Mouse (Mus musculus) hindbrain, embryonic 16.5 days (tissue): Measurements from ENCODE around the gene Samd4. TPM values are rescaled to one million over a fixed set of nuclear protein-coding genes. Genes with fewer than 3 reads are reported as not detected.

Experiments used
- ATAC-seq: fragments of 200-750 bp; cut with Nextera tagmentation; 2 replicates; pipeline ENCODE4 v1.8.0; 2017; ENCODE audit warnings: moderate TSS enrichment, moderate library complexity
- H3K27ac ChIP-seq: fragments of 300-500 bp; sonication (generic); 2 replicates; pipeline ENCODE4 v1.5.1; 2014; ENCODE audit warnings: low read depth, mild to moderate bottlenecking, control low read depth, low read length, moderate library complexity
- H3K27me3 ChIP-seq: fragments of 300-500 bp; sonication (generic); replicated peaks from 2 replicates; pipeline ENCODE4 v1.6.1; 2014; ENCODE audit warnings: low read length; ENCODE audit not compliant: control insufficient read depth, insufficient read depth
- H3K36me3 ChIP-seq: fragments of 300-500 bp; sonication (generic); 2 replicates; pipeline ENCODE4 v1.6.1; 2014; ENCODE audit warnings: mild to moderate bottlenecking, low read length, moderate library complexity, mixed read lengths; ENCODE audit not compliant: control insufficient read depth, insufficient read depth
- H3K4me1 ChIP-seq: fragments of 300-500 bp; sonication (generic); 2 replicates; pipeline ENCODE4 v1.6.1; 2014; ENCODE audit warnings: low read depth, low read length; ENCODE audit not compliant: control insufficient read depth, insufficient read depth
- H3K4me2 ChIP-seq: fragments of 300-500 bp; sonication (generic); 2 replicates; pipeline ENCODE4 v1.6.1; 2014; ENCODE audit warnings: mild to moderate bottlenecking, low read length, control low read depth, moderate library complexity
- H3K4me3 ChIP-seq: fragments of 300-500 bp; sonication (generic); 2 replicates; pipeline ENCODE4 v1.5.1; 2014; ENCODE audit warnings: mild to moderate bottlenecking, low read length, control low read depth, moderate library complexity
- H3K9ac ChIP-seq: fragments of 300-500 bp; sonication (generic); 2 replicates; pipeline ENCODE4 v1.6.1; 2014; ENCODE audit warnings: low read depth, mild to moderate bottlenecking, control low read depth, low read length, moderate library complexity
- H3K9me3 ChIP-seq: fragments of 300-500 bp; sonication (generic); 2 replicates; pipeline ENCODE4 v1.6.1; 2014; ENCODE audit warnings: mild to moderate bottlenecking, low read length, moderate library complexity; ENCODE audit not compliant: control insufficient read depth
- WGBS: fragments of 180-500 bp; shearing (Covaris S2); extraction: QIAGEN DNeasy Blood & Tissue Kit; methylation state at CpG from one replicate; pipeline ENCODE4 v1.1.7; 2014; 5-methylcytosine and 5-hydroxymethylcytosine counted together
- polyA plus RNA-seq: library from polyadenylated mRNA; unstranded; fragments of >200 nt; fragmentation: Nextera tagmentation; extraction: Ambion mirVana; gene quantifications from 2 replicates; pipeline ENCODE4 v1.2.1, GENCODE M21; 2015

Gene Samd4
- polyA plus RNA-seq, 1 experiment from 2014 or later: 4.7 TPM

GRCm38 (mm10) chr14:47051743-47052610 lies 169.3 kb downstream of the Samd4 start:
- Histone ChIP-seq H3K4me1 (no peaks in the 10 kb centered on the region), H3K9ac (no peak overlapping the region), H3K9me3 (no peaks in the 10 kb centered on the region), H3K36me3 (no peaks in the 10 kb centered on the region), H3K4me3 (no peak overlapping the region), H3K4me2 (no peak overlapping the region), H3K27me3 (no peaks in the 10 kb centered on the region), H3K27ac (no peak overlapping the region)
- ATAC-seq: no peak
- 95% methylated on average over 5 of the region's 5 CpGs for WGBS

GRCm38 (mm10) chr14:47053101-47053500 lies 170.4 kb downstream of the Samd4 start:
- H3K9ac ChIP-seq: no peak overlapping the region
- no peak overlapping the region for H3K4me3 ChIP-seq
- no peak overlapping the region for H3K27ac ChIP-seq
- H3K27me3 ChIP-seq: no peaks in the 10 kb centered on the region
- no peaks in the 10 kb centered on the region for H3K4me1 ChIP-seq
- 88% methylated on average over 1 of the region's 1 CpGs for WGBS
- no peak for ATAC-seq
- no peaks in the 10 kb centered on the region for H3K36me3 ChIP-seq
- no peak overlapping the region for H3K4me2 ChIP-seq
- H3K9me3 ChIP-seq: no peaks in the 10 kb centered on the region

- Histone ChIP-seq H3K27ac (no peak overlapping the region), H3K9ac (no peak overlapping the region), H3K27me3 (no peaks in the 10 kb centered on the region), H3K9me3 (no peaks in the 10 kb centered on the region), H3K4me1 (no peaks in the 10 kb centered on the region), H3K36me3 (no peaks in the 10 kb centered on the region), H3K4me2 (no peak overlapping the region), H3K4me3 (no peak overlapping the region)
- WGBS: 78% methylated on average over 5 of the region's 5 CpGs
- ATAC-seq: no peak
Measured at GRCm38 (mm10) chr14:47053824-47054223, 171.2 kb downstream of the Samd4 start.

DNA sequence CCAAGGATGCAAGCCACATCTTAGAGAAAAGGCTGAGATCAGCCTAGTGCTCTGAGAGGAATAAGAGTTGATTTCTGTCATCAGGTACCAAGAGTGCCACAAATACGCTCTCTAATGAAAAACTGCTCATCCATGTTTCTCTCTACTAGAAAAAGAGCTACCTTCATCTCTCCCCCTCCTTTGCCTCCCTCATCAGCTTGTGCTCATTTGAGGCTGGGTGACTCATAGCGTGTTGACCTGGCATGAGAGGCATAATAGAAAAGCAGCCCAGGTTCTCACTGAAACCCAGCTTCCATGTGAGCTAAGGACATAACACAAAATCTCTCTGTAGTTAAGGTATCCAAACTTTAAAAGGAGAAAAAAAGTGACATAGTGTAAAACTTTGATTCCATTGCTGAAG lies 176.3 kb downstream of the Samd4 start:
- Histone ChIP-seq H3K9ac (no peak overlapping the region), H3K36me3 (no peaks in the 10 kb centered on the region), H3K4me2 (no peak overlapping the region), H3K27ac (no peak overlapping the region), H3K4me3 (no peak overlapping the region), H3K4me1 (no peaks in the 10 kb centered on the region), H3K27me3 (no peaks in the 10 kb centered on the region), H3K9me3 (no peaks in the 10 kb centered on the region)
- WGBS: 86% methylated on average over 2 of the region's 2 CpGs
- ATAC-seq: no peak

DNA sequence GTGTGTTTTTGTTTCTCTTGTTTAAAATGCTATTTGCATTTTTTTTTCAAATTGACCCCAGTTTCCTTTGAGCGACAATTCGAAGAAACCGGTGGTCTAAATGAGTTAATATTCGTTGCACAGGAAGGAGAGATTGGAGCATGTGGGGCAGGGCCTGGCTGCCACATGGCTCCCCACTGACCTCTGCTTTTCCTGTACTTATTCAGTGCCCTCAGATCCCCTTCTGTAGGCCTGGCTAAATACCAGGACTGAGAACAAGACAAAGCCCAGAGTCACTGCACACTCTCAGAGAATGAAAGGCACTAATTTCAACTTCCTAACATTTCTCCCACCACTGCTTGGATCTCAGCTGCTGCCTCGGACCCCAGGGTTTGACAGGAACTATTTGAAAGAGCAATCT lies 182.4 kb downstream of the Samd4 start:
- no peaks in the 10 kb centered on the region for H3K36me3 ChIP-seq
- no peaks in the 10 kb centered on the region for H3K4me1 ChIP-seq
- WGBS: 38% methylated on average over 5 of the region's 5 CpGs
- no peaks in the 10 kb centered on the region for H3K9me3 ChIP-seq
- H3K27ac ChIP-seq: no peak overlapping the region
- no peaks in the 10 kb centered on the region for H3K27me3 ChIP-seq
- no peak overlapping the region for H3K9ac ChIP-seq
- ATAC-seq: peak; percentile 69
- no peak overlapping the region for H3K4me3 ChIP-seq
- no peak overlapping the region for H3K4me2 ChIP-seq

- Histone ChIP-seq H3K27ac (no peak overlapping the region), H3K36me3 (no peaks in the 10 kb centered on the region), H3K4me1 (no peaks in the 10 kb centered on the region), H3K9me3 (no peaks in the 10 kb centered on the region), H3K27me3 (no peaks in the 10 kb centered on the region), H3K4me2 (no peak overlapping the region), H3K9ac (no peak overlapping the region), H3K4me3 (no peak overlapping the region)
- WGBS: 89% methylated on average over 5 of the region's 5 CpGs
- ATAC-seq: no peak
Measured at GRCm38 (mm10) chr14:47066901-47067300, 184.2 kb downstream of the Samd4 start.

GRCm38 (mm10) chr14:47074045-47074666 lies 191.5 kb downstream of the Samd4 start:
- no peaks in the 10 kb centered on the region for H3K9me3 ChIP-seq
- 63% methylated on average over 18 of the region's 18 CpGs for WGBS
- ATAC-seq: no peak

DNA sequence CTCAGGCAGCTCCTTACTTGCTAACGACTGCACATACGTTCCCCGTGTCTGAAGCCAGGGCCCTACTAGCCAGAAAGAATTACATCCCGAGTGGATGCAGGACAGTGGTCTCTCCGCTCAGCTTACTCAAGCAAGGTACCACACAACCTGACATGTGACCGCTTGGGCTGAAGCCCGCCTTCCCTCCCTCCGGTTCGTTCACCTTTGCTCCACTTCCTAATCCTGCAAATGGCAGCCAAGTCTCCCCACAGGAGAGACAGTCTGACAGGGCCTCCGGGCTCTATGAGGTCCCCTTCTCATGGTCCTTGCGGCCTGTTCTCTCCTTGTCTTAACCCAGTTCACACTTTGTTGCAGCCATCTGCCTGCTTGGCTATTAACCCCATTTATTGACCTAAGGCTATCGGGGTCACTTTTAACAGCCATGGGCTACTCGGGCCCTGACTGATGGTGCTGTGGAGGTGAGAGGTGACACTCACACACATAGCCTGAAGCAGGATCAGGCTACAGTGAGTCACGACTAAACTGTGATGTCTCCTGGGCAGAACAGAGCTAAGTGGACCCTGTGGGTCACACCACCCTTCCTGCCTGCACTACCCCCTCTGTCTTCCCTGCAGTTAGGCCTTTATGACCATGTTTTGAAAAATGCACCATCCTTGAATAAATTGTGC lies 192.5 kb downstream of the Samd4 start:
- H3K36me3 ChIP-seq: no peaks in the 10 kb centered on the region; the same call in 1 of the 2 replicates
- no peak overlapping the region for H3K4me3 ChIP-seq
- no peak overlapping the region for H3K4me2 ChIP-seq
- H3K9me3 ChIP-seq: no peaks in the 10 kb centered on the region
- no peaks in the 10 kb centered on the region for H3K4me1 ChIP-seq
- WGBS: 92% methylated on average over 14 of the region's 14 CpGs
- ATAC-seq: no peak
- no peak overlapping the region for H3K27ac ChIP-seq
- no peaks in the 10 kb centered on the region for H3K27me3 ChIP-seq
- no peak overlapping the region for H3K9ac ChIP-seq

More at GRCm38 (mm10) chr14:47074045-47074666, 191.5 kb downstream of the Samd4 start:
- Histone ChIP-seq H3K9ac (no peak overlapping the region), H3K27me3 (no peaks in the 10 kb centered on the region), H3K4me3 (no peak overlapping the region), H3K27ac (no peak overlapping the region), H3K36me3 (no peaks in the 10 kb centered on the region; the same call in 1 of the 2 replicates), H3K4me2 (no peak overlapping the region), H3K4me1 (no peaks in the 10 kb centered on the region)

DNA sequence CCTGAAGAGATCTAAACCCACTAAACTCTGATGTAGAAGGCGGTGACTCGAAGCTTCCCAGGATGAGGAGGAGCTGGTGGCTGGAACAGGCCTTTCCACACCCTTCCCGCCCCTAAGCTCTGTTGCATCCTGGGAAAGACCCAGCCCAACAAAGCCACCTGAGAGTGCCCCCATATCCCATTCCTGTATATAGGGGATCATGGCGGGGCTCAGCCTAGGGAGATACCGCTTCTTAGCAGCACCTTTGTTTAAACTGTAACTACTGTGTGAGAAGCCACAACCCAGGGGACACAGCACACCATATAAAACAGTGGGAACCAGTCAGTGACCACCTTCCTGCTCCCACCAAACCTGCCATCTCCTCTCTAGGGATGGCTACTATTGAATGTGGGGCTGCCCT lies 193.2 kb downstream of the Samd4 start:
- no peak overlapping the region for H3K27ac ChIP-seq
- no peak for ATAC-seq
- no peak overlapping the region for H3K4me3 ChIP-seq
- H3K27me3 ChIP-seq: no peaks in the 10 kb centered on the region
- H3K4me1 ChIP-seq: no peaks in the 10 kb centered on the region
- 96% methylated on average over 5 of the region's 5 CpGs for WGBS
- no peak overlapping the region for H3K9ac ChIP-seq
- no peak overlapping the region for H3K4me2 ChIP-seq
- no peaks in the 10 kb centered on the region; the same call in 1 of the 2 replicates for H3K36me3 ChIP-seq
- no peaks in the 10 kb centered on the region for H3K9me3 ChIP-seq
